Mouse (Mus musculus) olfactory bulb, adult 2 months (tissue): Measurements from ENCODE around the gene Bdh1.

ENCODE experiments used
- CTCF ChIP-seq: fragments of 200-500 bp; IDR thresholded peaks from 2 replicates; pipeline ENCODE4 v1.5.1; 2012; ENCODE audit warnings: low read depth, mild to moderate bottlenecking, low read length, moderate library complexity; ENCODE audit not compliant: insufficient read depth
- POLR2A ChIP-seq: fragments of 200-500 bp; IDR thresholded peaks from 2 replicates; pipeline ENCODE4 v1.6.1; 2012; ENCODE audit warnings: mild to moderate bottlenecking, low read depth, low read length, moderate library complexity; ENCODE audit not compliant: insufficient read depth

- TF ChIP-seq POLR2A (no peak), CTCF (no peak)
These were observed 79.1 kb downstream of the Bdh1 start for GRCm38 (mm10) chr16:31500969-31501750.
